Comparison of ENCODE assay signal across 10 mouse cellular contexts in genomic region chr11:33201626-33202010, GRCm38 (mm10). TPM values are rescaled to one million over a fixed set of nuclear protein-coding genes. Genes with fewer than 3 reads are reported as not detected.
DNase-seq lines count a peak whose midpoint lies in the region; ATAC-seq lines count a peak whose summit lies in the region.
"Had no signal": no experiment of that assay in that cellular context is flagged by ENCODE, and none has a peak within 500 bp of the region (broad histone marks: within the 10 kb centered on the region; RNA-seq: fewer than 3 reads in every experiment).

No protein-coding gene starts in this region.

- H3K9ac ChIP-seq in forebrain, embryonic 13.5 days: peak overlapping the region; percentile 45; the same call in 1 of the 2 replicates
- H3K9ac ChIP-seq in intestine, embryonic 14.5 days (ENCODE audit: low read length): no peak overlapping the region
- H3K9ac ChIP-seq in neural tube, embryonic 13.5 days: peak overlapping the region; percentile 86

- no peak for ATAC-seq in forebrain, embryonic 13.5 days
- 0 out of 2 replicates have a peak, but pooled peaks have one; percentile 4 for ATAC-seq in intestine, embryonic 14.5 days (replicated peaks; ENCODE audit: low FRiP score, low TSS enrichment, low read depth)
- ATAC-seq in neural tube, embryonic 13.5 days (ENCODE audit: low read depth): peak; percentile 12; the same call in 1 of the 2 replicates
- no peak for ATAC-seq in megakaryocyte progenitor cell, adult 5-6 weeks (replicated peaks; ENCODE audit: poor library complexity)

- H3K4me1 ChIP-seq in forebrain, embryonic 13.5 days: peaks cover 37% of the 10 kb centered on the region
- H3K4me1 ChIP-seq in intestine, embryonic 14.5 days (replicated peaks; ENCODE audit: control insufficient read depth, insufficient read depth, low read length): peaks cover 15% of the 10 kb centered on the region; the same call in 1 of the 2 replicates
- H3K4me1 ChIP-seq in neural tube, embryonic 13.5 days (replicated peaks): peaks cover 50% of the 10 kb centered on the region

- no peaks in the 10 kb centered on the region for H3K36me3 ChIP-seq in forebrain, embryonic 13.5 days (ENCODE audit: poor library complexity, severe bottlenecking)
- no peaks in the 10 kb centered on the region for H3K36me3 ChIP-seq in intestine, embryonic 14.5 days (ENCODE audit: control insufficient read depth, insufficient read depth, low read length)
- H3K36me3 ChIP-seq in neural tube, embryonic 13.5 days: no peaks in the 10 kb centered on the region; the same call in 1 of the 2 replicates

- peak; percentile 17 for DNase-seq in left cerebral cortex, postnatal 4 days
- no peak for DNase-seq in left cerebral cortex, postnatal 10 days (ENCODE audit: extremely low spot score in 1 of 2, low spot score in 2 of 2)
- no peak for DNase-seq in intestine, embryonic 14.5 days (ENCODE audit: low spot score)
- no peak for DNase-seq in right cerebral cortex, postnatal 4 days

- no peak overlapping the region for H3K27ac ChIP-seq in forebrain, embryonic 13.5 days
- H3K27ac ChIP-seq in intestine, embryonic 14.5 days (ENCODE audit: low read depth): no peak overlapping the region
- H3K27ac ChIP-seq in neural tube, embryonic 13.5 days (replicated peaks): peak overlapping the region; percentile 95

- H3K4me3 ChIP-seq in forebrain, embryonic 13.5 days: peak overlapping the region; percentile 34
- H3K4me3 ChIP-seq in intestine, embryonic 14.5 days (ENCODE audit: low read depth, low read length): peak overlapping the region; percentile 26; the same call in 1 of the 2 replicates
- peak overlapping the region; percentile 53 for H3K4me3 ChIP-seq in neural tube, embryonic 13.5 days

- WGBS in forebrain, embryonic 13.5 days: 2% methylated on average over 19 of the region's 19 CpGs
- WGBS in intestine, embryonic 14.5 days: 2% methylated on average over 19 of the region's 19 CpGs
- 1% methylated on average over 19 of the region's 19 CpGs for WGBS in neural tube, embryonic 13.5 days

- intact Hi-C loops in left cerebral cortex, postnatal 4 days (cut with DNase I): no loop called here
- intact Hi-C loops in left cerebral cortex, postnatal 10 days (cut with DNase I): no loop called here

- peak overlapping the region; percentile 59 for H3K4me2 ChIP-seq in forebrain, embryonic 13.5 days
- H3K4me2 ChIP-seq in intestine, embryonic 14.5 days (ENCODE audit: low read length): peak overlapping the region; percentile 48
- H3K4me2 ChIP-seq in neural tube, embryonic 13.5 days: peak overlapping the region; percentile 49

- peaks cover 98% of the 10 kb centered on the region for H3K27me3 ChIP-seq in forebrain, embryonic 13.5 days
- peaks cover 100% of the 10 kb centered on the region for H3K27me3 ChIP-seq in intestine, embryonic 14.5 days (replicated peaks; ENCODE audit: control insufficient read depth, insufficient read depth, low read length)
- peaks cover 88% of the 10 kb centered on the region for H3K27me3 ChIP-seq in neural tube, embryonic 13.5 days

- no peaks in the 10 kb centered on the region for H3K9me3 ChIP-seq in forebrain, embryonic 13.5 days (replicated peaks)
- H3K9me3 ChIP-seq in intestine, embryonic 14.5 days (ENCODE audit: control insufficient read depth, low read length): 0 out of 2 replicates have a peak, but pooled peaks cover 3% of the 10 kb centered on the region
- 0 out of 2 replicates have a peak, but pooled peaks cover 3% of the 10 kb centered on the region for H3K9me3 ChIP-seq in neural tube, embryonic 13.5 days

RNA-seq across cellular contexts. Expression of gene Tlx3, which starts 1.8 kb away (rescaled TPM):
- not detected for total RNA-seq in left cerebral cortex, postnatal 4 days (2021)
- total RNA-seq in left cerebral cortex, postnatal 10 days (2021): not detected
- 0.15 TPM in 1 of 2 replicates, not detected in the other for polyA plus RNA-seq in forebrain, embryonic 13.5 days (2015; fragmentation: Nextera tagmentation; extraction: Ambion mirVana)
- 0.15 and 0.19 TPM in 2 replicates for polyA plus RNA-seq in intestine, embryonic 14.5 days (2014; fragmentation: Nextera tagmentation; extraction: Ambion mirVana)
- polyA plus RNA-seq in neural tube, embryonic 13.5 days (2015; fragmentation: Nextera tagmentation; extraction: Ambion mirVana): 53.2 and 55.7 TPM in 2 replicates
- not detected in 2 replicates for total RNA-seq in megakaryocyte progenitor cell, adult 5-6 weeks (2015)
- not detected in 2 replicates for total RNA-seq in megakaryocyte progenitor cell, adult 5-6 weeks (2017)
- polyA plus RNA-seq: cortical plate, adult 2 months; kidney, adult 2 months; small intestine, adult 2 months had no signal

RNA-seq across cellular contexts. Expression of gene Npm1, which starts 38.6 kb away (rescaled TPM):
- 100 to 1,000 TPM; 303 to 338 TPM for total RNA-seq in left cerebral cortex, postnatal 4 days (2021)
- total RNA-seq in left cerebral cortex, postnatal 10 days (2021): 100 to 1,000 TPM; 202 to 219 TPM
- 786 and 829 TPM in 2 replicates for polyA plus RNA-seq in forebrain, embryonic 13.5 days (2015; fragmentation: Nextera tagmentation; extraction: Ambion mirVana)
- polyA plus RNA-seq in intestine, embryonic 14.5 days (2014; fragmentation: Nextera tagmentation; extraction: Ambion mirVana): 1,263 and 1,282 TPM in 2 replicates
- polyA plus RNA-seq in neural tube, embryonic 13.5 days (2015; fragmentation: Nextera tagmentation; extraction: Ambion mirVana): 495 and 526 TPM in 2 replicates
- 2,919 and 2,971 TPM in 2 replicates for total RNA-seq in megakaryocyte progenitor cell, adult 5-6 weeks (2015)
- 3,382 and 4,168 TPM in 2 replicates for total RNA-seq in megakaryocyte progenitor cell, adult 5-6 weeks (2017)

RNA-seq across cellular contexts. Expression of gene Fgf18, which starts 54.4 kb away (rescaled TPM):
- 1 to 10 TPM; 7.4 to 8.4 TPM for total RNA-seq in left cerebral cortex, postnatal 4 days (2021)
- 1 to 10 TPM; 5.8 to 7.0 TPM for total RNA-seq in left cerebral cortex, postnatal 10 days (2021)
- polyA plus RNA-seq in forebrain, embryonic 13.5 days (2015; fragmentation: Nextera tagmentation; extraction: Ambion mirVana): 1.6 and 2.9 TPM in 2 replicates
- 1.5 and 2.1 TPM in 2 replicates for polyA plus RNA-seq in intestine, embryonic 14.5 days (2014; fragmentation: Nextera tagmentation; extraction: Ambion mirVana)
- polyA plus RNA-seq in neural tube, embryonic 13.5 days (2015; fragmentation: Nextera tagmentation; extraction: Ambion mirVana): 10.1 and 10.8 TPM in 2 replicates
- not detected in 2 replicates for total RNA-seq in megakaryocyte progenitor cell, adult 5-6 weeks (2015)
- not detected in 2 replicates for total RNA-seq in megakaryocyte progenitor cell, adult 5-6 weeks (2017)
- polyA plus RNA-seq: small intestine, adult 2 months had no signal

Comparison
In these comparisons a context has a peak if more than half of its experiments do, and no peak if none do; other contexts are left out.
1. ATAC-seq: peak in intestine, embryonic 14.5 days (single experiment) and neural tube, embryonic 13.5 days (single experiment); none in forebrain, embryonic 13.5 days (single experiment) and megakaryocyte progenitor cell, adult 5-6 weeks (single experiment).
2. RNA of gene Npm1, which starts 38.6 kb away (total RNA-seq): 2,919 to 4,168 TPM in megakaryocyte progenitor cell, adult 5-6 weeks; 303 to 338 TPM in left cerebral cortex, postnatal 4 days and 202 to 219 TPM in left cerebral cortex, postnatal 10 days; every median in the first group is over 4 times any median in the second.
3. RNA of gene Fgf18, which starts 54.4 kb away (total RNA-seq): 7.4 to 8.4 TPM in left cerebral cortex, postnatal 4 days and 5.8 to 7.0 TPM in left cerebral cortex, postnatal 10 days; not detected in megakaryocyte progenitor cell, adult 5-6 weeks; every median in the first group is over 4 times any median in the second.
4. Peak in every context shown above with its lines, with median percentiles within 50 percentile points of each other: H3K4me2 ChIP-seq and H3K4me3 ChIP-seq.